Mouse (Mus musculus) C3H10T1/2 (cell line): Measurements from ENCODE around the gene Nnmt. TPM values are rescaled to one million over a fixed set of nuclear protein-coding genes. Genes with fewer than 3 reads are reported as not detected.

Experiments used
- polyA plus RNA-seq, 2 experiments: library from polyadenylated mRNA; unstranded; fragments of >200 nt; fragmentation: generic; extraction: Trizol; gene quantifications; one replicate each; pipeline ENCODE4 v1.2.1; 2012; ENCODE audit warnings: missing spikeins in 2 of 2

Gene Nnmt
- under 1 TPM in 1 of 2 experiments, not detected in 1; 0.05 TPM for polyA plus RNA-seq

DNA sequence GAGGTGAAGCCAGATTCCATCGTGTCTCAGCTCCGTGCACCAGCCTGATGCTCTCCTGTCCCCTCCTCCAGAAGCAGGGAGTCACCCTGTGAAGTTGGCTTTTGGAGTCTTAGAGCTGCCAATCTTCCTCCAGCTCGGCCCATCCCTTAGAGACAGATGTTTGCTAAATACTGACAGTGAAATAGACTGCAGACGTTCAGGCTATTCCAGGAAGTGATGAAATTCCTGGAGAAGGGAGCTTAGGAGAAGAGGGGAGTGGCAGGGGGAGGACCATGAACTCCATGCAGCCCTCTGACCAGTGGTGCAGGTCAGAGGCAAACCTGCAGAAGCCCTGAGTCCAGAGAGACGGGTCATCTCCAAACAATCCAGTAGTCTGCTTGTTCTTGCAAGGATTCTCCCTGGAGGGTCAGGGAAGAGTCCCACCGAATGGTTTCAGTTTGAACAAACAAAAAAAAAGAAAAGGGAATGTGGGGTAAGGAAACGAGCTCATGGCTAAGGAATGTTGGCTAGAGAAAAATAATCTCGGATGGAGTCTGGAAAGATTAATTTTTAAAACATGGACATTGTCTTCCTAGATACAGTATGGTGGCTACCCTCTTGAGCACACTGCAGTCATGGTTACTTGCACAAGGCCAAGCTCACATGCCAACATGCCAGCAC is at the start of gene Nnmt:
Gene Nnmt (minus strand): TSS at position 215 of the 660 bp plus-strand sequence.

Other genes starting within 250 kb of the Nnmt start
- gene Rexo2, start 124.5 kb downstream of the Nnmt start, polyA plus RNA-seq, result 10 to 100 TPM; 84.3 to 98.0 TPM
- gene Rbm7, start 109.9 kb downstream of the Nnmt start, polyA plus RNA-seq, result 10 to 100 TPM in 1 of 2 experiments, 1 to 10 TPM in 1; 1.5 to 13.0 TPM
- 10 to 100 TPM in 1 of 2 experiments, 1 to 10 TPM in 1; 8.7 to 30.5 TPM for gene Gm5617, start 109.7 kb downstream of the Nnmt start, polyA plus RNA-seq
- under 1 TPM in 1 of 2 experiments, not detected in 1; 0.02 TPM for gene Zbtb16, start 231.1 kb upstream of the Nnmt start, polyA plus RNA-seq